Mouse (Mus musculus) cortical plate, adult 2 months (tissue): ENCODE results near the gene Tcf19.

Source experiments
- CTCF ChIP-seq: fragments of 200-500 bp; IDR thresholded peaks from 2 replicates; pipeline ENCODE4 v1.5.1; 2011; ENCODE audit warnings: mild to moderate bottlenecking, control low read depth, low read length; ENCODE audit not compliant: insufficient read depth; ENCODE audit errors: extremely low read depth
- POLR2A ChIP-seq: fragments of 200-500 bp; IDR thresholded peaks from 2 replicates; pipeline ENCODE4 v1.6.1; 2011; ENCODE audit warnings: mild to moderate bottlenecking, low read length, control low read depth; ENCODE audit not compliant: insufficient read depth; ENCODE audit errors: extremely low read depth

- TF ChIP-seq CTCF: no peak
- no peak for TF ChIP-seq POLR2A
Observed at GRCm38 (mm10) chr17:35503849-35504248, 12.8 kb downstream of the Tcf19 start.
